Mouse (Mus musculus) gonadal fat pad, adult 2 months (tissue): ENCODE results near the gene Agk. TPM values are rescaled to one million over a fixed set of nuclear protein-coding genes. Genes with fewer than 3 reads are reported as not detected.

ENCODE experiments used
- DNase-seq: peaks from one replicate; pipeline ENCODE4 v3.0.0-alpha.2; 2012; ENCODE audit warnings: low read depth
- polyA plus RNA-seq: library from polyadenylated mRNA; depleted of rRNA; stranded (reverse); fragments of >200 nt; gene quantifications from 2 replicates; pipeline ENCODE4 v1.2.3, GENCODE M21; 2012; rRNA removed

The Agk gene
- polyA plus RNA-seq, result 14.4 and 16.2 TPM in 2 replicates

DNA sequence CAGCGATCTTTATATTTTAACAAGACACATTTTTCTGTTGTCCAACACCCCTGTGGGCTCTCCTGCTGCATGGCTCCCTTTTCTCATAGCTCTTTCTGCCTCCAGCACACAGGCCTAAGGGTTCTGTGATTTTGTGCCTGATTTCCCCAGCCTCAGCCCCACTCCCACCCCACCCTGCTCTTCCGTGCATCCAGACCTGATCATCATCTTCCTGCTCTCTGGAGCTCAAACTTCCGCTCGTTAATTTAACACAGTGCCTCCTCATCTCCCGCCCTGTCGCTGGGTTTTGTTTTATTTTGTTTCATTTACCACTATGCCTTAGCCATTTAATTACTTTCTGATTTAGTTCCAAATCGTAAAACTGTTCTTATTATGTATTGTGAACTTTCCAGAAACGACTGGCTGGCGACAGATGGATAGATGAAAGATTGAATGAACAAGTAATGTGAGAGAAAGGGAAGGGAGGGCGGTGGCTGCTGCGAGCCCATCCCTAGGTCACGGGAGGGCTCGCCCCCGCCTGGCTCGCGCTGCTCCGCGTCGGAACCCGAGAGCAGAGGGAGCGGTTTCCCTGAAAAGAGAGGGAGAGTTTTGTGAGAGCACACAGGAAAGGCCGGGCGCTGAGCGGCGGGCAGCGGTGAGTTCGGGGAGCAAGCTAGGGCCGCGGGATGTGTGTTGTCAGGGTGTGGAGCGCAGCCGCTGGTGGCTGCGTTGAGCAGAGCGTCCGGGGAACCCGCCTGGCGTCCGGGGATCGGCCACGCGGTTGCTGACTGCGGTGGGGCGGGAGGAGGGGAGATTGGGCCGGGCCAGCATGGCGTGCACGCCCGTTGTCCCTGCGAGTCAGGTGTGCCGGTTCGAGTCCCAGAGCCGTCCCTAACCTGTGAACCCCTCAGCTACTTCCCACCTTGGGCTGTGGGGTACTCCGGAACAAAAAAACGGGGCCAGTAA is at the start of gene Agk:
TSS of gene Agk (plus strand) at position 276 of the 945 bp plus-strand sequence.
- DNase-seq, result no peak

DNA sequence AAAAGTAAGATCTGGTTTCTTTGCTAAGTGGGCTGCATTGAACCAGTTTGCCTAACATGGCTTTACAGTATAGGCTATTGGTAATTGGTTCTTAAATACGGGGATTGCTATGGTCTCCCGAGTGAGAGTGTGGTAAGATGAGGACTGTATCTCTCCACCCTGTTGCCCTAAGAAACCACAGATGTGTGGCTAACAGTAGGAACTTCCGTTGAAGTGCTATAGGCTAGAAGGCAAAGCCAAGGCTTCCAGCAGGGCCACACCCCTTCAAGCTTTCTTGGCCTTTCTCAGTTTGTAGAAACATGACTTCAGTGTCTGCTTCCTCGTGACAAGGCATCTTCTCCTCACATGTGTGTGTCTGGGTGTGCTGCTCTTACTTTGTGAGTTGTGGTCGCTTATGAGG is 24.3 kb upstream of the Agk start:
- DNase-seq, result no peak

DNA sequence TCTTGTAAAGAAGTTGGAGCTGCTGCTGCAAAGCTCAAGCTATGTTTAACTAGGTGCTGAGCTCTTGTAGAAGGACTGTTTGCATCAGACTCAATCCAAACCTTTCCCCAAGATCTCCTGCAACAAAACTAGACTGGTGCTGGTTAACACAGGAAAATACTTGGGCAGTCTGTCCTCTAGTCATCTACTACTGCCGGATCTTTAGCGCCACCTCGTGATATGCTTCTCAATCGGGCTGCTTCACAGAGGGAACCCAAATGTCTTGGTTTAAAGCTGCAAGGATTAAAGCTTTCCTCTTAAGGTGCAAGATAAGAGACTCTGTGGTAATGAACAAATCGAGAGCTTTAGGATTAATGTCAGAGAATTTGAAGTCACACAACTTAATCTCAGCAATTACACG is 21.6 kb upstream of the Agk start:
- no peak for DNase-seq

DNA sequence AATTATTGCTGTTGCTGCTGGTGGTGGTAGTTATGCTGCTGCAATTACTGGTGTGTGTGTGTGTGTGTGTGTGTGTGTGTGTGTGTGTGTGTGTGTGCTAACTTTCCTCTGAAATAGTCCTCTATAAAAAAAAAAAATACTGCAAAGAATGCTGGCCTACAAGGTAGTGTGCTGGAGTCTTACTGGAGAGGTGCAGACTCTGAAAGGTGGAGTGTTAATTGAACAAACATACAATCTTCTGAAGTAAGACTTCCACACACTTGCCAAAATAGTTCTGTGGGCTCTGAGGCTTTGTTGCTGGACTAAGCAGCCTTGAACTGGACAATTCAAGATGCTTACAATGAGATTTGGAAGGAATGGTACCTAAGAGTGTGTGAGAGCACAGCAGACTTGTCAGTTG is 20.0 kb upstream of the Agk start:
- no peak for DNase-seq

DNA sequence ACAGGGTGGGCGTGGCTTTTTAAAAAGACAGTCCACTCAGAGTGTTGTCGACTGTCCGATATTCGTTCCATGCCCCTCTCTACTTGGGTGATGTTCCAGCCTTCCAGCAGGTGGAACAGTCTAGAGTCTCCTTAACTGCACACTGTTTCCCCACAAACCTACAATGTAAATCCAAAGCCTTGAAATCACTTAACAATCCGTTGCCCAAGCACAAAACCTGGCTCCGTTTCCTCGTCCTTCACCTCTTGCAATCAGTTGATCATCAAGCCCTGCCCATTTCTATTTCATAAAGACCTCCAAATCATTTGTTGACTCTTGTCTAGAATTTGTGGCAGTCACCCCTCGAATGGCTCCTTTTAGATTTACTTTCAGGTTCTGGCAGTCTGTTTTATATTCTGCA is 1.4 kb downstream of the Agk start:
- DNase-seq, result no peak

DNA sequence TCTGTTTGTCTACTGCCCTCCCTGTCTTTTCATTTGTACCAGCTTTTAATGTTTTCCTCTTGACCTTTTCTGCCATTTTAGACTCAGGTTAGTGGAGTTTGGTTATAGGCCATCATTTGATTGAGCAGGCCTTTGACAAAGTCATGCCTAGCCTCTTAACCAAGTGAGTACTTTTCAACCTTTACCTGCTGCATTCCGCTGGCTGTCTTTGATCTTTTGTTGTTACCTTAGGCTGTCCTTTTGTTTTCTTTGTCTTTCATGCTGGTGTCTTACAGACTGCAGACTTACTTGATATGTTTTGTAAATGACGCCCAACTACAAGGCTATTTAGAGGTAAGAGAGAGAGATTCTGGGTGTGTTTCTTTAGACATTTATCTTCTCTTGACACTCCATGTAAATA is 8.5 kb downstream of the Agk start:
- DNase-seq, result no peak

DNA sequence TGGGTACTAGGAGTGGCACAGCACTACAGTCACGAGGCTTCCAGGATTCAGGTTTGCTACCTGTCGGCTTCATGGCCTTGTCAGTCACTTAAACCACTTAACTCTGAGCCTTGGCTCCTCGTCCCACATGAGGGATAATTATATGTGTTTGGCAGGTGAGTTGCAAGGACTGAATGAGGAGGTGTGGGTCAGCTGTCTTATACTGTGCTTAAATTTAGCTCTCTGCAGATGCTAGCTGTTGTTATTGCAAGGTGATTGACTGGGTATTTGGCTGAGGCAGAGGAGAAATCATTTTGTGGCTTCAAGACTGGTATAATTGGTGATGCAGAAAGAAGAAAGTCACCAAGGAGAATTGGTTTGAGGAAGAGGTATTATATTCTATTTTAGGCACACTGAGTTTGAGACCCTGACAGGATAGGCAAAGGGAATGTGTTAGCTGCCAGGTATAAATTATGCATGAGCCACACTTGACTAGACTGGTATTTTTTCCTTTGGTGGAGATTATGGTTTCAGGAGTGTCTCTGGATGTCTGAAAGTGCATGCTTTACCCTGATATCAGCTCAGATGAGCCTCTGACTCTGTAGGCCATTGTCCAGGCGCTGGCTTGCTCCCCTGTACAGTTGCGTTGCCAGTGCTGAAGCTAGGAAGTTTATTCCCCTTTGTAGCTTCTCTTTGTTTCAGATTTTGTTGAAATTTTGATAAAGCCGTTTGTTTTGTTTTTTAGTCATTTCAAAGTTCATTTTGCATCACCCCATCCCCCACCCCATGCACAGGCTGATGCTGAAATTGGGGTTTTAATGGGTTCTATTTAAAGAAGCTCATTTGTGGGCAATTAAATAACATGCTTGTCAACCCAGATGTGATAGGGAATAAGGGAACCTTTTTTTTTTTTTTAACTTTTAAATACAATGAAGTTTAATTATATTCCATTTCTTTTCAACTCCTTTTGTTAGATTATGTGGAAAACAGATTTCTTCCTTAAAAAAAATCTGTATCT is 12.1 kb downstream of the Agk start:
- DNase-seq, result no peak

DNA sequence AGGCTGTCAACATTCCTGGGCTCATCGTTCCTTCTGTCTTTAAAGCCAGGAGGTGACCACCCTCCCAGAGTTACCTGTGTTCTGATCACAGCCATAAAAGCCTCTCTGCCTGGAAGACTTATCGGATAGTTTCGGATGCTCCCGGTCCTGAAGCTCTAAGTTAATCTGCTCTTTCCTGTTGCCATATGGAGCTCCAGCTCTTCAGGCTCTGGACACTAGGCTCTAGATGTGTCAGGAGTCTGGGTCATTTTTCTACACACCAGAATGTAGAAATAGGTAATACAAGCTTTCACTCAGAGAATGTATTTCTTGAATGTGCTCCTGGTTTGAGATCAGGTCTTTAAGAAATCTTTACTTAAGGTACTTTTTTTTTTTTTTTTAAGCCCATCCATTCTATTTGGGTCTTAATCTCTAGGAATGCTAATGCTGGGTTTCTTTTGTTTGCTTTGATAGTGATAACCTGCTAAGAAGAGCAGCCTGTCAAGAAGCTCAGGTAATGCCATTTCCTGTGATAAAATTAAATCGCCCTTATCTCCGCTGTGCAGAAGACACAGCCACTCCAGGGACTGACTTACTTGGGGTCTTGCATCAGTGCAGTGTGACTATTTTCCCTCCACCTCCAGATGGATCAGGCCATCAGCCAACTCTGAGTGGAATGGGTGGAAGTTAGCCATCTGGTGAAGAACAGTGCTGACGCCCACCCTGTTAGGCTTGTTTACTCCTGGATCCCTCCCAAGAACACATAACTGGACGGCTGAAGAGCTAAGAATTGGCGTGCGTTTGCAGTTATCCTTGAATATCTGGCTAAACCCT is 22.2 kb downstream of the Agk start:
- no peak for DNase-seq

DNA sequence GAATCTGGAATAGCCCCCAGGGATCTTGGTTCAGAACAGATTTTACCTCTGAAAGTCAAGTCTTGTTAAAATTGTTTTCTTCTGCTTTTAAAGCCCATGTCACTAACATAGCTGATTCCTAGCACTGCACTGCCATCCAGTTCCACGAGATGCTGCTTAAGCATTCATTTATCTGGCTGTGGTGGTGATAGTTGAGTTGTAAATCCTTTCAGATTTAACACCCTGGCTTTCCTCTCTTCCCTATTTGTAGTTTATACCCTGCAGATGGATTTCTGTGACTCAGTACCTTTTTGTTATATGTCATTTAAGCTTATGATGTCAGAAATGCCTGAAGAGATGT is 22.8 kb downstream of the Agk start:
- DNase-seq, result no peak

DNA sequence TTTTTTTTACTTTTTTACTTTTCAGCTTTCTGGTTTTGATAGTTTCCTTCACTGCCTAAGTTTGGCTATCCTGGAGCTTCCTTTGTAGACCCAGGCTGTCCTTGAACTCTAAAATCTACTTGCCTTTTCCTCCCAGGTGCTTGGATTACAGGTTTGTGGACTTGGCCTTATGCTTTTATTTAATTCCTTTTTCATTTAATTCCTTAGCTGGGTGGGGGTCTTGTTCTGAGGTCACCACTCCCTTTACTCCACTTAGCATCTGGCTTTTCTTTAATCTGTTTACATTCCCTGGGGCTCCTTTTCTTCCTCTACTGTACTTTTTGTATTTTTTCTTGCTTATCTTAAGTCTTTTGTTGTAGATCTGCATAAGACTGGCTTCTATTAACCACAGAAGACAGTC is 25.1 kb downstream of the Agk start:
- DNase-seq, result no peak

DNA sequence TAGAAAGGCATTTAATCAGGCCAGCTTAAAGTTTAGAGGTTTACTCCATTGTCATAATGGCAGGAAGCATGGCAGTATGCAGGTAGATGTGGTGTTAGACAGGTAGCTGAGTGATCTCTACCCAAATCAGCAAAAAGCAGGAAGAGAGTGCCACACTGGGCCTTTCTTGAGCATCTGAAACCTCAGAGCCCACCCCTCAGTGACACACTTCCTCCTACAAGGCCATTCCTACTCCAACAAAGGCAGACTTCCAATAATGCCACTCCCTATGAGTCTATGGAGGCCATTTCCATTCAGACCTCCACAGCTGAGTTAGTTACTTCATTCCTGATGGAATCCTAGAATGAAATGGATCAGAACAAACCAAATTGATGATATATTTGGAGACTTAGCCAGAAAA is 25.9 kb downstream of the Agk start:
- DNase-seq, result no peak

DNA sequence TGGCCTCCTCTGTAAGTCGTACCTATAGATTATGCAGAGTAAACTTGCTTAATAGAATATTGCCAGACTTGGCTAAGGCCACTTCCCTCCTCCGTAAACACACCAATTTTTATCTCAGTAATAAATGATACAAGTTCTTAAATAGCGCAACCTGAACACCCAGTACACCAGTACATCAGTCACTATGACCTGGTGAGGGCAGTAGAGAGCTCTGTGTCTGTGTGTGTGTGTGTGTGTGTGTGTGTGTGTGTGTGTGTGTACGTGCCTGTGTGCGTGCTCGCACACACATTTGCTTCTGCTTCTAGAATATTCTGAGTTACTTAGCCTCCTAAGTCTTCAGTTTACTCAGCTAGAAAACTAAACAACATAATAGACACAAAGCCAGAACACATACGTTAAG is 28.4 kb downstream of the Agk start:
- DNase-seq, result no peak

DNA sequence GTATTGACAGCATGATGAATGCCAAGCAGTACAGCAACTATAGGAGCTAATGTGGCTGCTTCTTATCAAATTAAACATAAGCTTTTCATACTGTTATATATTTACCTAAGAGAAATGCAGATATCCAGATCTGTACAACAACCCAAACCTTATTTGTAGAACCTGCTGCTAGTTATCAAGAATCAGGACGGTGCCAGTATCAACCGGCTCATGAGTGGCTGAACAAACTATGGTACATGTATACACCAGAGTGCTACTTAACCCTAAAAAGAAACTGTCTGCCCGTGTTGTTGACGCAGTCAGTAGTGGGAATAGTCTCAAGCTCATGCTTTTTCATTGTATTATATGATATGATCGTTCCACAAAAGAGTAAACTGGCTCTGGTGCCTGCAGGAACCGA is 46.1 kb downstream of the Agk start:
- no peak for DNase-seq

DNA sequence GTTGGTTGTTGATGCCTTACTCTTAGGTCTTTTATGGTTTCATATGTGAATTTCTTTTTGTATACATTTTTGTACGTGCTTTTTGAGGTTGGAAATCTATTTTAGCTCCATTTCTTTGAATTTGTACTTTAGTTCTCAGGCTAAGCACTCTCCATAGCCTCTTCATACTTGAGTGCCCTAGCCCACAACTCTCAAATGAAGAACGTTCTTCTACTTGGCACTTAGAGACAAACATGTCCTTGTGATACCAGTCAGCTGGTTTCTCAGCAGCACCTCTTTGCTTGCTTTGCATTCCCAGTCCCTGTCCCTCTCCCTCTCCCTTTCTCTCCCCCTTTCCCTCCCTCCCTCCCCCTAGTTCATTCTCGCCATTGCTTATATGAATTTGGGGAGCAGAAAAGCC is 55.2 kb downstream of the Agk start:
- no peak for DNase-seq

DNA sequence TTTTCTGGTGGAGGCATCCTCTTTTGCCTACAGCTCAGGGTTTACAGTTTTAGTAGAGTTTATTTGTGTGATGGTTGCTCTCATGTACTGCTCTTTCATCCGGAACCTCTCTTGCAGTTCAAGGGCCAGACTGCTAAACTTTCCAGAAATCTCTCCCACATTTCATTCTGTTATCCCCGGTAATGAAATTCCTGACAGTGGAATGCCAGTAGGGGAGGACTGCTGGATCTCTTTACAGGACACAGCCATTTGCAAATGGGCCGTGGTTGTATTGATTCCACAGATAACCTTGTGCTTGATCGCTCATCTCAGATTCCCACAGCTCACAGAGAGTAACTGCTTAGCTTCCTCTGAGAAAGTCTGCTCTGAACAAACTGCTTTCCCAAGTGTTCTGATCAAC is 56.9 kb downstream of the Agk start:
- no peak for DNase-seq

DNA sequence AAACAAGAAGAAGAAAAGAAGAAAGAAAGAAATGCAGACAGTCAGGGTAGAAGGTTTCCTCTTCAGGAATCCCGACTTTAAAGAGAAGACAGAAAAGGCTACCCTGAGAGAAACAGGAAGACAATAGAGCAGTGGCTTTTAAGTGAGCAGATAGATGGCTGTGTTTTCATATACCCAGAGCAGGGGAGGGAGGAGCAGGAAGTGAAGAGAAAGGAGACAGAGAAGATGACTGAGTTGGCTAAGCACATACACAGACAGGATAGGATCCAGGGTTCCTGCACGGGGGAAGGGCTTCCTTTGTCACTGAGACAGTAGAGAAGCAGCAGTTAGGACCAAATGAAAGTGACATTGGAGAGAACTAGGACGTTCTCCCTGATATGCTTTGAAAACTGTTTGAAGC is 60.7 kb downstream of the Agk start:
- DNase-seq, result no peak

DNA sequence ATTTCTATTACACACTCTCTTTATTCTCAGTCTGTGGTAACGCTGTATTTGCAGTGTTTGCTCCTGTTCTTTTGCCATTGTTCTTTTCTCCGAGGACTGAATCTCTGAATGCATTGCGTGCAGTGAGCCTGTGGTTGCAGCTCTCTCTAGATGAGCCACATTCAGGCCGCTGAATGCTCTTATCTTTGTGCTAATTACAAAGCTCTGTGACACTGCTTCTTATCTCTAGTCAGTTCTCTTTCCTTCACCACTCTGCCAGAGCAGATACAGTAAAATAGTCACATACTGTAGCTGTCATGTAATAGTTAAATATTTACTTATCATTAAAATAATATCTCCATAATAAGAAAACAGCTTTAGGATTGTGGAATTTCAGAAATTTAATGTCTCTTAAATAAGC is 63.7 kb downstream of the Agk start:
- no peak for DNase-seq

DNA sequence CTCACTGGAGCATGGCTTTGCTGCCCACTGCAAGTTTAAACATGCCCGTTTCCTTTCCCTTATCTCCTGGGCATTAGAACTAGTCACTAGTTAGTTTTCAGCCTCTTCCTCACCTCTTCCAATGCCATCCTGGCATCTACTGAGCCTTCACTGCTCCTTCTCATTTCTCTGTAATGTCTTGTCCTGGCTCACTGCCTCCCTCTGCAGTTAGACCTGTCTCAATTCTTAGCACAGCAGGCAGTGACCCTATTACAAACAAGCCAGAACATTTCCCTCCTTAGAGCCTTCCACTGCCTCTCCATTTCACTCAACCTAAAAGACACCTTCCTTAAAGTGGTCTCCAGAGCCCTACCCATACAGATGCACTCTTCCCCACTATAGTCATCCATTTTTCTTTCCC is 66.0 kb downstream of the Agk start:
- DNase-seq, result no peak

DNA sequence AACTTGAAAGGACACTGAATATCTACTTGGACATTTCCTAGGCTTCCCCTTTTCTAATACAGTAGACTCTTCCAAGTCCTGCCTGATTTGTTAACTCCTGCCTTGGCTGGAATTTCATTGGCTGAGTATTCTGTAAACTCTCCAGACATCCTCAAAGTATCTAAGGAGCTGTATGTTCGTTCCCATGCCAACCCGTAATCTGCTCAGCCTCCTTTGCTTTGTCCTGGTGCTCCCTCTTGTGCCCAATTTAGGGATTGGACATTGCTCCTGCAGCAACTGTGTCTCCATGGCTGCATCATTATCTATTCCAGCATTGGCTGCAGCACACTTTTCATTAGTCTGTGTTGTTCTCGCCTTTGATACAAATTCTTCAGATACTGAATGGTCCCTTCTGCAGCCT is 68.2 kb downstream of the Agk start:
- DNase-seq, result no peak

DNA sequence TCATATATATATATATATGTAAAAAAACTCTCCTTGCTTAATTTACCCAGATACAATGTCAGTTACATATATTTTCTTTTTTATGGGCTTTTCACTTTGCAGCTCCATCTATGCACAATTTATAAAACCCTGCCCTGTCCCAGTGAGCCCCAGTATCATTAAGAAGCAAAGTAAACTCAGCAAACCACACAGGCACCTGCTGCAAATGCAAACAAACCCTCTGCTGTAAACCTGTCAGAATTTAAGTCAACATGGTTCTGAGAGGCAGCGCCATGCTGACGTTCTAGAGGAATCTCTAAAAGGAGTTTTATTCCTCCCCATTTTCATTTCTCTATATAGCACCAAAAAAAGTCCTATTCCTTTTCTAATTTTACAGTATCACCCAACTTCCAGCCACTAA is 77.1 kb downstream of the Agk start:
- no peak for DNase-seq

DNA sequence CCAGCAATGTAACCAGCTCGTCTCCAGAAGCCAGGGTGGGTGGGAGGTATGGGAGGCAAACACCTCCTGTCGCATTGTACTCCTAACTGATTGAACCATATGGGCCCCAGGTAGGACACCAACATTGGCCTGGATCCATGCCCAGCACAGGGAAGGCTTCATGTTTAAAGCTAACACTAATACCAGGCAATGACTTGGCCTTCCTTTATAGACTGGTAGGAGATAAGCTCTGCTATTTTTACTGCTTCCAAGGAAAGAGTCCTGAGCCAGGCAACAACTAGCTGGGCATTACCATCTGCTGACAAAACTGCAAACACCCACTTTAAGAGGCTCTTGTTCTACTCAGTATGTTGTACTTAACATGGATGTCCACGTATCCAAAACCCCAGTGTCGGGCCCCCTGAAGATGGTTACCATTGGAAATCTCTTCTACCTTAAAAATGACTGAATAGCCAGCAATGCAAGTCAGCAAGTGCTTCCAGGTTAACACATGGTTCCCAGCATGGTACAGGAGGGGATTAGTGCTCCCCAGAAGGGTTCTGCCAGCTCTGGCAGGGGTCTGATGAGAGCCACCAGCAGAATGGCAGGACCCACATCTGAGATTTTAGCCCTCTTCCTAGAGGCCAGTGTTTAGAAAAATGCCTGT is 78.8 kb downstream of the Agk start:
- DNase-seq, result no peak
